24 mouse cellular contexts compared by ENCODE assay signal in the genomic region with DNA sequence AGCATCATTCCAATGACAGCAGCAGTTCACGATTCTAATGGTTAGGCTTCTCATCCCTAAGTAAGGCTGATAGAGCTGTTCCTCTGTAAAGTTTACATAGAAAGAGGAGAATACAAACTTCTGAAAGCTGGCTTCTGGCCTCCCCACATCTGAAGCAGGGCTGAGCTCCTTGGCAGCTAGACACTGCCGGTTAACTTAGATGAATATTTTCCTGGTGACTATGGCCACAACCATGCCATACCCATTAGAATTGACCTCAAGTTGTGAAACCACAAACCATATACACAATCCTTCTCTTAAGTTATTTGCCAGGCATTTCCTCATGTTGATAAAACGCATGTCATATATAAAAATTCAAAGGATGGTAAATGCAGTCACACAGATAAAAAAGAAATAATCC.
DNase-seq lines count a peak whose midpoint lies in the region; ATAC-seq and TF ChIP-seq lines count a peak whose summit lies in the region.
"Had no signal": no experiment of that assay in that cellular context is flagged by ENCODE, and none has a peak within 500 bp of the region (broad histone marks: within the 10 kb centered on the region; RNA-seq: fewer than 3 reads in every experiment).

No protein-coding gene starts in this region.

- H3K4me3 ChIP-seq in embryonic facial prominence, embryonic 14.5 days (ENCODE audit: low read depth, low read length) = no peak overlapping the region
- H3K4me3 ChIP-seq in embryonic facial prominence, embryonic 10.5 days = no peak overlapping the region
- no peak overlapping the region for H3K4me3 ChIP-seq in C2C12 (ENCODE audit: insufficient read depth, poor library complexity, severe bottlenecking)
- H3K4me3 ChIP-seq in kidney, embryonic 16.5 days (ENCODE audit: low read length) = no peak overlapping the region
- H3K4me3 ChIP-seq: embryonic facial prominence, embryonic 12.5 days; embryonic facial prominence, embryonic 15.5 days; erythroblast, embryonic 14.5 days; forebrain, embryonic 13.5 days; forebrain, embryonic 15.5 days had no signal

- H3K36me3 ChIP-seq in embryonic facial prominence, embryonic 14.5 days (ENCODE audit: control insufficient read depth, insufficient read depth, low read length) = no peaks in the 10 kb centered on the region
- H3K36me3 ChIP-seq in embryonic facial prominence, embryonic 10.5 days (replicated peaks) = no peaks in the 10 kb centered on the region
- no peaks in the 10 kb centered on the region for H3K36me3 ChIP-seq in C2C12 (ENCODE audit: control insufficient read depth, insufficient read depth)
- H3K36me3 ChIP-seq in kidney, embryonic 16.5 days (ENCODE audit: insufficient read depth, low read length) = no peaks in the 10 kb centered on the region
- H3K36me3 ChIP-seq: embryonic facial prominence, embryonic 12.5 days; embryonic facial prominence, embryonic 15.5 days; forebrain, embryonic 15.5 days had no signal

- no peak for TF ChIP-seq CTCF in C2C12 (IDR thresholded peaks at IDR 0.05; ENCODE audit: control insufficient read depth, insufficient read depth, insufficient read length)

- H3K4me2 ChIP-seq in embryonic facial prominence, embryonic 14.5 days (ENCODE audit: low read depth, low read length) = no peak overlapping the region
- H3K4me2 ChIP-seq in kidney, embryonic 16.5 days (replicated peaks; ENCODE audit: low read depth, low read length) = no peak overlapping the region
- H3K4me2 ChIP-seq: embryonic facial prominence, embryonic 12.5 days; embryonic facial prominence, embryonic 15.5 days; forebrain, embryonic 13.5 days; forebrain, embryonic 15.5 days had no signal

- no peaks in the 10 kb centered on the region for H3K79me2 ChIP-seq in C2C12 (ENCODE audit: control insufficient read depth, insufficient read depth)

- no peaks in the 10 kb centered on the region for H3K27me3 ChIP-seq in embryonic facial prominence, embryonic 14.5 days (replicated peaks; ENCODE audit: control insufficient read depth, insufficient read depth, low read length)
- no peaks in the 10 kb centered on the region for H3K27me3 ChIP-seq in embryonic facial prominence, embryonic 10.5 days (replicated peaks; ENCODE audit: low read depth, poor library complexity, severe bottlenecking)
- no peaks in the 10 kb centered on the region for H3K27me3 ChIP-seq in C2C12 (ENCODE audit: control insufficient read depth, insufficient read depth, insufficient read length)
- H3K27me3 ChIP-seq in kidney, embryonic 16.5 days (ENCODE audit: insufficient read depth, low read length) = no peaks in the 10 kb centered on the region
- H3K27me3 ChIP-seq: embryonic facial prominence, embryonic 12.5 days; embryonic facial prominence, embryonic 15.5 days; forebrain, embryonic 13.5 days; forebrain, embryonic 15.5 days had no signal

- no peaks in the 10 kb centered on the region for H3K4me1 ChIP-seq in embryonic facial prominence, embryonic 14.5 days (ENCODE audit: control insufficient read depth, insufficient read depth, low read length)
- H3K4me1 ChIP-seq in embryonic facial prominence, embryonic 10.5 days = no peaks in the 10 kb centered on the region
- H3K4me1 ChIP-seq in kidney, embryonic 16.5 days (ENCODE audit: insufficient read depth, low read length) = no peaks in the 10 kb centered on the region
- H3K4me1 ChIP-seq: embryonic facial prominence, embryonic 12.5 days; embryonic facial prominence, embryonic 15.5 days; forebrain, embryonic 13.5 days; forebrain, embryonic 15.5 days had no signal

- no peak overlapping the region for H3K9ac ChIP-seq in embryonic facial prominence, embryonic 14.5 days (ENCODE audit: low read depth, low read length)
- H3K9ac ChIP-seq in kidney, embryonic 16.5 days (replicated peaks; ENCODE audit: low read length) = no peak overlapping the region
- H3K9ac ChIP-seq: embryonic facial prominence, embryonic 12.5 days; embryonic facial prominence, embryonic 15.5 days; forebrain, embryonic 13.5 days; forebrain, embryonic 15.5 days; forebrain, postnatal 0 days had no signal

- DNase-seq in embryonic facial prominence, embryonic 14.5 days (ENCODE audit: low spot score) = peak; percentile 5
- DNase-seq in embryonic facial prominence, embryonic 10.5 days (ENCODE audit: low spot score) = no peak
- DNase-seq in NIH3T3 (ENCODE audit: low read depth) (peak; percentile 63), liver (no peak)
- DNase-seq in gastrocnemius, postnatal 10 days = no peak
- DNase-seq: adrenal gland, adult 2 months; adrenal gland, postnatal 10 days; adrenal gland, postnatal 25 days; B cell, adult 2 months; cerebellum, adult 11 months; cerebellum, adult 18-20 months; cerebellum, adult 8-10 months; cerebellum, adult 9-11 months; cerebellum, postnatal 14 days; cerebellum, postnatal 36 days; embryo, embryonic 11 days; forebrain, postnatal 0 days had no signal

- no peak overlapping the region for H3ac ChIP-seq in C2C12 (ENCODE audit: control insufficient read depth, insufficient read length, low read depth)

- WGBS in embryonic facial prominence, embryonic 14.5 days = 74% methylated on average over 3 of the region's 3 CpGs
- 89% methylated on average over 3 of the region's 3 CpGs for WGBS in embryonic facial prominence, embryonic 10.5 days
- 86% methylated on average over 3 of the region's 3 CpGs for WGBS in kidney, embryonic 16.5 days

- no peaks in the 10 kb centered on the region for H3K9me3 ChIP-seq in embryonic facial prominence, embryonic 14.5 days (ENCODE audit: control insufficient read depth, low read length)
- no peaks in the 10 kb centered on the region for H3K9me3 ChIP-seq in embryonic facial prominence, embryonic 10.5 days
- no peaks in the 10 kb centered on the region for H3K9me3 ChIP-seq in kidney, embryonic 16.5 days (ENCODE audit: low read length)
- H3K9me3 ChIP-seq: embryonic facial prominence, embryonic 12.5 days; embryonic facial prominence, embryonic 15.5 days; forebrain, embryonic 13.5 days; forebrain, embryonic 15.5 days had no signal

- H3K79me3 ChIP-seq in C2C12 (ENCODE audit: low read depth) = no peaks in the 10 kb centered on the region

- ATAC-seq in embryonic facial prominence, embryonic 14.5 days (ENCODE audit: low read depth) = no peak
- ATAC-seq in kidney, embryonic 16.5 days (ENCODE audit: low FRiP score, low TSS enrichment) = no peak
- ATAC-seq: forebrain, embryonic 13.5 days; forebrain, embryonic 15.5 days; forebrain, postnatal 0 days had no signal

- no peak overlapping the region for H3K27ac ChIP-seq in embryonic facial prominence, embryonic 14.5 days (replicated peaks; ENCODE audit: low read depth, low read length)
- H3K27ac ChIP-seq in embryonic facial prominence, embryonic 10.5 days (replicated peaks) = no peak overlapping the region
- no peak overlapping the region for H3K27ac ChIP-seq in kidney, embryonic 16.5 days (ENCODE audit: low read length)
- H3K27ac ChIP-seq: embryonic facial prominence, embryonic 12.5 days; embryonic facial prominence, embryonic 15.5 days; forebrain, embryonic 13.5 days; forebrain, embryonic 15.5 days had no signal

TF ChIP-seq in C2C12, 6 proteins besides CTCF, POLR2A, EP300 and RAD21:
- peak; percentile 7 for TF ChIP-seq CEBPB (IDR thresholded peaks at IDR 0.05; ENCODE audit: low read depth)
- TF ChIP-seq MAX (IDR thresholded peaks at IDR 0.05) = no peak

Comparison
In these comparisons a context has a peak if more than half of its experiments do, and no peak if none do; other contexts are left out.
1. DNase-seq: peak in embryonic facial prominence, embryonic 14.5 days (single experiment) and NIH3T3 (single experiment); none in embryonic facial prominence, embryonic 10.5 days (single experiment), gastrocnemius, postnatal 10 days (single experiment) and liver (single experiment).